Mouse (Mus musculus): ENCODE results near the gene Zfp553.

GRCm38 (mm10) chr7:127256518-127256917 is 23.7 kb downstream of the Zfp553 start:
- TF ChIP-seq POLR2A (IDR thresholded peaks at IDR 0.05; ENCODE audit: borderline replicate concordance, extremely low read depth, low read depth, low read length) (no peak), CTCF (IDR thresholded peaks at IDR 0.05; ENCODE audit: insufficient read depth, low read length) (no peak)

All from lung, adult 2 months (tissue).